Mouse (Mus musculus): Measurements from ENCODE around the gene Plekhg6.

Plekhg6 gene

GRCm38 (mm10) chr6:125380372-125381360 lies at the start of gene Plekhg6:
Gene Plekhg6 (minus strand): TSS chr6:125380793.
- DNase-seq (ENCODE audit: low spot score) = peak; percentile 50

GRCm38 (mm10) chr6:125429741-125430140 lies 49.1 kb upstream of the Plekhg6 start:
- DNase-seq (ENCODE audit: low spot score) = peak; percentile 80

DNA sequence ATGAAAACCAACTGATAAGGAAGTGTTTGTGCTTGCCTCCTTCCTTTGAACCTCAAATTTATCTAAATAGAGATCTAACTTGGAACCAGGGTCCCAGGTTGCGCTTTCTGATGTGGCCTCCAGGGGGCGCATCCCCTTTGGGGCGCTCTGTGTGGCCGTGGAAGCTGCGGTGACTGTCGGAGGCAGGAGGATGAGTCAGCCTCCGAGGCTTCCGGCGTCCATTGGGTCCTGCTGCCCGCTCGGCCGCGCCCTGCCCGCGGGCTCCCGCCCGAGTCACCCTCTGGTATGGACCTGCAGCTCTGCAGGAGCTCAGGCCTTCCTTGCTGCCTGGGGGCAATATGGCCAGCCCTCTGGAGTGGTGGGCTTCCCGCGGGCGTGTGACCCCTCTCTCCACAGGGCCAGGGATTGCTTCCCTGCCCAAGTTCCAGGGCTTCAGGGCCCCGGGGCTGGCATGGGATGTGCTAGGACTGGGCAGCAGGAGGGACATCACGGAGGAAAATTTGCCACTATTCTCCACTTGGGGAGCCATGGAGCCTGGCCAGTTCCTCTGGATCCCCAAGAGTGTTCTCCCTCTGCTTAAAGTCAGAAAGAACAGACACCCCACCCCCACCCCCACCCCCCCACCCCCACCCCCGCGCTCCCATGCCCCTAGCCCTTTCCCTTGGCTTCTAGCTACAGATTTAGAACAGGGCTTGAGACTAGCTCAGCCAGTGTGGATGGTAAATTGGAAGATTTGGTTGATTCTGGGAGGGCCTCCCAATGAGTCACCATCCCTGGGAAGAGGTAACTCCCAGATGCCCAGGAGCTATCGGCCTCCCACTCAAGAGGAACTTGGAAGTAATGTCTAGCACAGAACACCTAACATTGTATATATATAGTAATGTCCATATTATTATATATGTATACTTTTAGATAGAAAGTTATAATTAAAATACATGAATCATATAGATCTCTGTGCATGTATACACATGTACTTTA lies 46.1 kb upstream of the Plekhg6 start:
- peak; percentile 91 for DNase-seq (ENCODE audit: low spot score)

DNA sequence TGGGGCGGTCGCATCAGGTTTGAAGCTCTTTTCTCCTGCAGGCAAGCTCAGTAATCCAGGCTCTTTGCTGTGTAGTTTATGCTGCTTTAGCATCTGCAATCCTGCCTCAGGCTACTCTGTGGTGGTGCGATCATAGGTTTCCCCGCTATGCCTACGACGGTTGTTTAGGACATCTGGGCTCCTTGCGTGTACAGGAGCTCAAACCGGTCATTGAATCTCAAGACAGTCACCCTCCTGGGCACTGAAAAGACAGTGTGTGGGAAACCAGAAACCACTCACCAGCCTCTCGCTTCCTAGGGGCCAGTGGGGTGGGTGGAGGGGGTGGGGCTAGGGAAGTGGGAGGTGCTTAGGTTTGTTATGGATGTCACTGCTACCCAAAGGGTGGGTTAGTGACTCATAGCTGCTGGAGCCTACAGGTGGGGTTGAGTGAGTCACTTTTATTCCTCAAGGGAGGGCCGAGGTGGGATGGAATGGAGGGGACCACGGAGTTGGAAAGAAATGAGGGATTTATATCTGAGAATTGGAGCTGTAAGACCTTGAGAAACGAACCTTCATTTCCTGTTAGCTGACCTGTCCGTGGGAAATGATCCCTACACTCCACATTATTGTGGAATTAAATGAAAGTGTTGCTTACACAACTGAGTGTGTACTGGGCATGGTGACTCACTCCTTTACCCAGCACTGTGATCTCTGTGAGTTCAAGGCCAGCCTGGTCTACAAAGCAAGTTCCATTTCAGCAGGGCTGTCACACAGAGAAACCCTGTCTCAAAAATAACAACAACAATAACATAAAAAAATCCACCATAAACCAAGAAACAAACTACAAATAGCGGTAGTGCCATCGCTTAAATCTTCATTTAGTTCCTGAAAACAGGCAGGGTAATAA lies 44.9 kb upstream of the Plekhg6 start:
- DNase-seq (ENCODE audit: low spot score) = no peak

- DNase-seq (ENCODE audit: low spot score) = peak; percentile 42
Measured at GRCm38 (mm10) chr6:125424156-125424555, 43.6 kb upstream of the Plekhg6 start.

DNA sequence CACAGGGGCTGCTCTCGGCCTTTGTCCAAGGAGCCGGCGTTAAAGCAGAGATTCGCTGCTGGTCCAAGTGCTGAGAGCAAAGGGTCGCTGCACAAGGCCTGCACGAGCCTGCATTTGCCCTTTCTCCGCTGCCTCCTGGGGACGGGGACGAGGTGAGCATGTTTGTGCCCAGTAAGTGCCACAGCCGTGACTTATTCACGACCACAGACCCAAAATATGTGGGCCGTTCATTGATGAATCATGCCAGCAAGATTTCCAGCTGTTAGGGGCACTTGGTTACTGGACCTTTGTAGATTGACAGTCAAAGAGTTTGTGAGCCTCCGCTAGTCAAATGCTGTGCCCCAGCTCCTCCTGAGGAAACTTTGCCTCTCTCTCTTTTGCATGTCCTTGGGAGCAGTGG lies 42.9 kb upstream of the Plekhg6 start:
- DNase-seq (ENCODE audit: low spot score) = no peak

DNA sequence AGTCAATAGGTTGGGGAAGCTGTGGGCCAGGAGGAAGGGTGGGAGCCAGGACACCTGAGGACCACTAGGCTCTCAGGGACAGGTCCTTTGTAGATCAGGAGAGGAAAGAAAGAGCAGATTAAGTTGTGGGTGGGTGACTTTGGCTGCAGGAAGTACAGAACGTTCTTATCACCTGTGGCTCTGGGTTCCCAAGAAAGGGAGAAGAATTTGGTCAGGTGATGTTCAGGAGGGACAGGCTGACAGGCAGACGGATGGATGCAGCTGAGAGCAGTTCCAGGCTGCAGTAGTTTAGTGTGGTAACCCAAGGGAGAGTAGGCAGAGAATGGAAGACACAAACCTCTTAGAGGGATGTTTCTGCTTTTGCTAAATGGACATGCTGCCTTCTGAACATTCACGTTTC lies 42.5 kb upstream of the Plekhg6 start:
- DNase-seq (ENCODE audit: low spot score) = no peak

DNA sequence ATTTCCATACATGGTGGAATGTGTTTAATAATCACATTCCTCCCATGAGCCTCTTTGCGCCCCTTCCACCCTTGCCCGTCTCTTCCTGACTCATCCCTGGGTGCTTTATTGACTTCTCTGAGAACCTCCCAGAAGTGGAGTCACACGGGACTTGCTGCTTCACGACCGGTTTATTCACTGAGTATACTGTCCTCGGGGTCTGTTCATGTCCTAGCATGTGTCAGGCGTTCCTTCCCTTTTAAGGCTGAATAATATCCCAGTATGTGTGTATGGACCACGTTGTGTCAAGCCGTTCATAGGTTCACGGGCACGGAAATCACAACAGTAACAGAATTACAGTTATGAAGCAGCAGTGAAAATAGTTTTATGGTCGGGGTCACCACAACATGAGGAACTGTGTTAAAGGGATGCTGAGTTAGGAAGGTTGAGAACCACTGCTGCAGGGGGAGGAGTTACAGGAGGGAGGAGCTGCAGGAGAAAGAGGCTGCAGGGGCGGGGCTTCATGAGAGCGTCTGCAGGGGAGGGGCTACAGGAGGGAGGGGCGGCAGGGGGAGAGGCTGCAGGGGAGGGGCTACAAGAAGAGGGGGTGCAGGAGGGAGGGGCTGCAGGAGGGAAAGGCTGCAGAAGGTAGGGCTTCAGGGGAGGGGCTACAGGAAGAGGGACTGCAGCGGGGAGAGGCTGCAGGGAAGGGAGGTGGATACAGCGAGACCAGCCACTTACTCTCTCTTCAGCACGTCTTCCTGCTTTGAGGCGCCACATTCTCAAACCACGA lies 41.6 kb upstream of the Plekhg6 start:
- no peak for DNase-seq (ENCODE audit: low spot score)

- DNase-seq (ENCODE audit: low spot score) = no peak
Measured at GRCm38 (mm10) chr6:125420458-125421063, 40.0 kb upstream of the Plekhg6 start.

DNA sequence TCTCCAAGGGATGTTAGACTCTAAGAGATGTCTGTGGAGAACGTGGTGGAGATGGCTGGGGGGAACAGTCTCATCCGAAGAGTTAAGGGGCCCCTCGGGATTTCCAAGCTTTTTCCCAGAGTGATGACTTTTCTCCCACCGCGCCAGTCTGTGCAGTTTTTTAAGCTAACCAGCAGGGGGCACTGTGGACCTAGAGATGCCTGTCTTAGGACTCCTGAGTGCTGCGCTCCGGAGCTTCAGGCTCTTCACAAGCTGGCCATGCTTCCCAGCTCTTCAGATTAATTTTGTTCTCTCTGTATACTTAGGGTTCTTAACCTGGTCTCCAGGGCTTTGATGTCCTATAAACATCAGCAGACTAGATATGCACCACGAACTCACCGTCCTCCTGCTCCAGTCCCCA lies 38.2 kb upstream of the Plekhg6 start:
- peak; percentile 92 for DNase-seq (ENCODE audit: low spot score)

GRCm38 (mm10) chr6:125413326-125413725 lies 32.7 kb upstream of the Plekhg6 start:
- no peak for DNase-seq (ENCODE audit: low spot score)

GRCm38 (mm10) chr6:125411661-125412060 lies 31.1 kb upstream of the Plekhg6 start:
- no peak for DNase-seq (ENCODE audit: low spot score)

DNA sequence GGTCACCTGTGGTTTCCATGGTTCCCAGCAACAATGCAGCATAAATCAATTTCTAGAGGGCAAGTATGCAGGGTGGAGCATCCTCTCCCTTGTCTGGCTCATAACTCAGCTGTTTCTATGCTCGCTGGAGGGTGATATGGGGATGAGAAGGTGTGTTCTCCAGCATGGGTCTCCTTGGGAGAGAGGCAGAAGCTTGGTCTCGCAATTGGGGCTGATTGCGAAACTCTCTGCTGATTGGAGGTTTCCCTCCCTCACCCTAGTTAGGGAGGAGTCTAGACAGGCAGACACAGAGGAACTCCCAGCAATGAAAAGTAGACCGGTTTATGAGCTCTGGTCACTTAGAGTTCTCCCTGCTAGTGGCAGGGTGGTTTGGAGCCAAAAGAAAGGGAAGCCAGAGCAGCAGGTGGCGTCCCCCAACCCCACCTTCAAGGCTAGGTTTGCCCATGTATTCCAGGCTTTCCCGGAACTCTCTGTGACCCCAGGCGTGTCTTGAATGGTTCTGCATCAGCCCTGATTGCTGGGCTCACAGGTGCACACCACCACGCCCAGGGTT lies 30.5 kb upstream of the Plekhg6 start:
- no peak for DNase-seq (ENCODE audit: low spot score)

DNA sequence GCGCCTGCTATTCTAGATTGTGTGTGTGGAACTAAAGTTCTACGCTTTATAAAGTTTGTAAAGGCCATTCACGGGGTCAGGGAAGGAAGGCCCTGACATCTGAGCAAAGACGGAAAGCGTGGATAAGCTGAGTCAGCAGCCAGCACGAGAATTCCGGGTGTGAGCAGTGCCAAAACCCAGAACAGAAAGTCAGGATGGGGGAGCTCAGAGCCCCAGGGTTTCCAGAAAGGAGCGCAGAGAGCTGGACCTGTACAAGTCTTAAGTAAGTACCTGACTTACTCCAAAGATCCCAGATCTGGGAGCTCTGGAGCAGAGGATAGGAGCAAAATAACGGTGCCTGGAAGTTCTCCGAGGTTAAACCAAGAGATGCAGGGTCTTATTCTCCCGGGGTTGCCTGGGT lies 30.0 kb upstream of the Plekhg6 start:
- DNase-seq (ENCODE audit: low spot score) = no peak

DNA sequence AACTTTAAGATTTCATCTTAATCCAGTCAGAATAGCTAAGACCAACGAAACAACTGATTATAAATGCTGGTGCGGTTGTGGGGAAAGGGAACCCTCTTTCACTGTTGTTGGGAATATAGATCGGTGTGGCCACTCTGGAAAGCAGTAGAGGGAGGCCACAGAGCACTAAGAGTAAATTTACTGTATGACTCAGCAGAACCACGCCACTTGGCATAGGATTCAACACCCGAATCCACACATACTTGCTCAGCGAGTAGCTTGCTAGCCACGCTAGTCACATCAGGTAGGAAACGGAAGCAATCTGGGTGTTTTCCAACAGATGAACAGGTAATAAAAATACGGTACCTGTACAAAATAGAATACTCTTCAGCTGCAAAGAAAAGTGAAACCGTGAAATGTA lies 27.1 kb upstream of the Plekhg6 start:
- DNase-seq (ENCODE audit: low spot score) = no peak

GRCm38 (mm10) chr6:125407224-125407623 lies 26.6 kb upstream of the Plekhg6 start:
- DNase-seq (ENCODE audit: low spot score) = no peak

GRCm38 (mm10) chr6:125405461-125406382 lies 25.1 kb upstream of the Plekhg6 start:
- DNase-seq (ENCODE audit: low spot score) = no peak

- no peak for DNase-seq (ENCODE audit: low spot score)
Measured at GRCm38 (mm10) chr6:125389853-125390252, 9.3 kb upstream of the Plekhg6 start.

GRCm38 (mm10) chr6:125386080-125386479 lies 5.5 kb upstream of the Plekhg6 start:
- DNase-seq (ENCODE audit: low spot score) = no peak
